Mouse (Mus musculus): ENCODE measurements around the gene Cct5. TPM values are rescaled to one million over a fixed set of nuclear protein-coding genes. Genes with fewer than 3 reads are reported as not detected.

Cct5 gene
- polyA plus RNA-seq, 1 experiment from 2014 or later: 211 TPM

DNA sequence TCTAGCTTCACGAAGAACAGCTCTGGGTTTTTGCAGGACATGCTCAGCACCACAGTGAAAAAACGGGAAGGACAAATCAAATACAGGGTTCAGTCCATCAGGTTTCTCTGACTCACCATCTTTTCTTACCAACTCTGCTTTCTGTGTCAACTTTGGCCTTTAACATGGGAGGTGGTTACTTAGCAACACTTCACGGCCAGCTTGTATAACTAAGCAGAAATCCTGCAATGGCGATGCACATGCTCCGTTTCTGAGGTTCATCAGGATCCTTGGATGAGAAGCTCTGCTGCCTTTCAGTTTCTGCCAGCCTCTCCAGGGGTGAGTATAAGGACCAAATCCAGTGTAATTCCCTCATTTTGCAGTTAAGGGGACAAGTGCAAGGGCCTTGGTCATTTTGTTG lies 36.4 kb downstream of the Cct5 start, which contains the start of gene Cmbl:
Gene Cmbl (plus strand): TSS at position 206 of the 400 bp plus-strand sequence.
- H3K27ac ChIP-seq (ENCODE audit: low read length): no peak within 1 kb of the TSS
- DNase-seq (ENCODE audit: low spot score): peak; percentile 27
- no peak for ATAC-seq
- no peaks in the 10 kb centered on the region for H3K27me3 ChIP-seq (replicated peaks; ENCODE audit: insufficient read depth, low read length)
- H3K36me3 ChIP-seq (ENCODE audit: insufficient read depth, low read length): no peaks in the 10 kb centered on the region
- no peak within 1 kb of the TSS for H3K9ac ChIP-seq (replicated peaks; ENCODE audit: low read depth)
- TF ChIP-seq EP300 (IDR thresholded peaks at IDR 0.05) (no peak), CTCF (IDR thresholded peaks at IDR 0.05) (no peak)
- WGBS: 45% methylated on average over 5 of the region's 5 CpGs
- H3K9me3 ChIP-seq (ENCODE audit: low read length): no peaks in the 10 kb centered on the region
- H3K4me3 ChIP-seq (ENCODE audit: low read depth, low read length): no peak within 1 kb of the TSS
- peaks cover 7% of the 10 kb centered on the region; the same call in 1 of the 2 replicates for H3K4me1 ChIP-seq (ENCODE audit: insufficient read depth, low read depth, low read length)
- H3K4me2 ChIP-seq (replicated peaks; ENCODE audit: low read depth, low read length): no peak within 1 kb of the TSS

DNA sequence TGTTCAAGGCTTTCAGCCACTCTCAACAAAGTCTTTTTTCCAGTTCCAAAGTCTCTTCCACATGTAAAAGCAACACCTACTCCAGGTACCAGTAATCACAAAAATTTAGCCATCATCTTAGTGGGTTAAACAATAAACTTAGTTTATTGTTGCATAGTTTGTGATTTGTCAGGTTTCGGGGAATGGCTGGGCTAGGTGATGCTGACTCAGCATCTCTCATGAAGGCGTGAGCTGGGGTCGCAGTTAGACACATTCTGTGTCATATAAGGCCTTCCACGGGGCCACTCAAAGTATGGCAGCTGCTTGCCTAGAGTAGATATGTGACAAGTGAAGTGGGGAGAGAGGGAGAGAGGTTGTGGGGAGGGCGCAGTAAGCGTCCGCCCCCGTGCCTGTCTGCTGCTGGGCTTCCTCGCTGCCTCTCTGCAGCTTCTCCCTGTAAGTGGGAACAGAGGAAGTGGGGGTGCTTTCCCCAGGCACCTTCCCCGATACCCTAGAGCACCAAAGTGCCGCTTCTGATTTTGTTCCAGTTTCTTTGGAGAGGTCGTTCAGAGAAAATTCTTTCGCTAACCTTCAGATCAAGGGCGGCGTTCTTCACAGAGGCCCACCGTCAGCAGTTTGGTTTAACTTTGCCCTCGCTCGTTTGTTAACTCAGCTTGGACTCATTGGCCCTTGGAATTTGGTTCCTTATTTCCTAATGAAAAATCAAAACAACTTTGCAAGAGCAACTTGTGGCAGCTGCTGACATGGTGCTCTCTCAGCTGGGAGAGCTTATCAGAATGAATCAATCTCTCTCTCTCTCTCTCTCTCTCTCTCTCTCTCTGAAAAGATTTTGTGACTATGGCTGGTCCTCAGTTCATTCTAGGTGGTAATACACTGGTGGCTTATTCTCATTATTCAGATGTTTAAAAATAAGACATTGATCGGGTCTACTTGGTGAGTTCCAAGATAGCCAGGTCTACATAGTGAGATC lies 37.7 kb downstream of the Cct5 start:
- no peak overlapping the region for H3K4me3 ChIP-seq (ENCODE audit: low read depth, low read length)
- 29% methylated on average over 19 of the region's 19 CpGs for WGBS
- H3K36me3 ChIP-seq (ENCODE audit: insufficient read depth, low read length): no peaks in the 10 kb centered on the region
- DNase-seq (ENCODE audit: low spot score) (peak; percentile 36), ATAC-seq (peak; percentile 34)
- H3K4me1 ChIP-seq (ENCODE audit: insufficient read depth, low read depth, low read length): peaks cover 3% of the 10 kb centered on the region; the same call in 1 of the 2 replicates
- H3K9me3 ChIP-seq (ENCODE audit: low read length): no peaks in the 10 kb centered on the region
- H3K27me3 ChIP-seq (replicated peaks; ENCODE audit: insufficient read depth, low read length): no peaks in the 10 kb centered on the region
- H3K4me2 ChIP-seq (replicated peaks; ENCODE audit: low read depth, low read length): peak overlapping the region; percentile 32
- no peak overlapping the region for H3K27ac ChIP-seq (ENCODE audit: low read length)
- TF ChIP-seq EP300 (IDR thresholded peaks at IDR 0.05) (no peak), CTCF (IDR thresholded peaks at IDR 0.05) (no peak)
- H3K9ac ChIP-seq (replicated peaks; ENCODE audit: low read depth): no peak overlapping the region

DNA sequence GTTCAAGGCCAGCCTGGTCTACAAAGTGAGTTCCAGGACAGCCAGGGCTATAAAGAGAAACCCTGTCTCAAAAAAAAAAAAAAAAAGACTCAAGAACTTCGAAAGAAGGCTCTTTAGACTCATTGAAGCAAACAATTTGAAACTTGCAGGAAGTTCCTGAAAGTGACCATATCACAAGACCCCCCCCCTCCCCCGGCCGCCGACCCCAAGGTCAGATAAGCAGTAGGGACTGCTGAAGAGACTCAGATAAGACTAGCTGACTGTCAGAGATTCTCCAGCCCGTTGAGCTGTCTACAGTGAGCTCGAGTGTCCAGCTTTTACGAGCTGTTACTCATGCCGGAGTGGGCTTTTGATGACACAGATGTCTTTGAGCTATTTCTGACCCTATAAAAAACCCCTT lies 38.8 kb downstream of the Cct5 start:
- no peak for ATAC-seq
- no peak overlapping the region for H3K4me3 ChIP-seq (ENCODE audit: low read depth, low read length)
- TF ChIP-seq CTCF (IDR thresholded peaks at IDR 0.05) (no peak), EP300 (IDR thresholded peaks at IDR 0.05) (no peak)
- H3K9me3 ChIP-seq (ENCODE audit: low read length): no peaks in the 10 kb centered on the region
- H3K9ac ChIP-seq (replicated peaks; ENCODE audit: low read depth): no peak overlapping the region
- no peak overlapping the region for H3K27ac ChIP-seq (ENCODE audit: low read length)
- no peaks in the 10 kb centered on the region for H3K36me3 ChIP-seq (ENCODE audit: insufficient read depth, low read length)
- 55% methylated on average over 8 of the region's 8 CpGs for WGBS
- no peaks in the 10 kb centered on the region for H3K4me1 ChIP-seq (ENCODE audit: insufficient read depth, low read depth, low read length)
- no peak for DNase-seq (ENCODE audit: low spot score)
- no peak overlapping the region for H3K4me2 ChIP-seq (replicated peaks; ENCODE audit: low read depth, low read length)
- H3K27me3 ChIP-seq (replicated peaks; ENCODE audit: insufficient read depth, low read length): no peaks in the 10 kb centered on the region

DNA sequence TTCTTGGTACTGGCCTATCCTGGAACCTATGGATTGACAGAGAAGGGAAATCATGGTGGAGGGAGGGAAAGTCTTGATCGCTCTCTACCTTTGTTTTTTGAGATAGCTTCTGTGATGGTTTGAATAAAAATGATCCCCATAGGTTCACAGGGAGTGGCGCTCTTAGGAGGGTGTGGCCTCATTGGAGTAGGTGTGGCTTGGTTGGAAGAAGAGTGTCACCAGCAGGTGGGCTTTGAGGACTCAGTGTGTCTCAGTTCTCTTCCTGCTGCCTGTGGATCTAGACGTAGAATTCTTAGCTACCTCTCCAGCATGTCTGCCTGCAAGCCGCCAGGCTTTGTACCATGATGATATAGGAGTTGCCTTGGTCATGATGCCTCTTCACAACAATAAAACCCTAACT lies 39.6 kb downstream of the Cct5 start:
- DNase-seq (ENCODE audit: low spot score): peak; percentile 3
- Histone ChIP-seq H3K4me1 (ENCODE audit: insufficient read depth, low read depth, low read length) (no peaks in the 10 kb centered on the region), H3K9ac (replicated peaks; ENCODE audit: low read depth) (no peak overlapping the region), H3K9me3 (ENCODE audit: low read length) (no peaks in the 10 kb centered on the region), H3K27ac (ENCODE audit: low read length) (no peak overlapping the region), H3K36me3 (ENCODE audit: insufficient read depth, low read length) (no peaks in the 10 kb centered on the region), H3K4me2 (replicated peaks; ENCODE audit: low read depth, low read length) (no peak overlapping the region), H3K4me3 (ENCODE audit: low read depth, low read length) (no peak overlapping the region), H3K27me3 (replicated peaks; ENCODE audit: insufficient read depth, low read length) (no peaks in the 10 kb centered on the region)
- WGBS: 96% methylated on average over 4 of the region's 4 CpGs
- TF ChIP-seq EP300 (IDR thresholded peaks at IDR 0.05) (no peak), CTCF (IDR thresholded peaks at IDR 0.05) (no peak)
- no peak for ATAC-seq

DNA sequence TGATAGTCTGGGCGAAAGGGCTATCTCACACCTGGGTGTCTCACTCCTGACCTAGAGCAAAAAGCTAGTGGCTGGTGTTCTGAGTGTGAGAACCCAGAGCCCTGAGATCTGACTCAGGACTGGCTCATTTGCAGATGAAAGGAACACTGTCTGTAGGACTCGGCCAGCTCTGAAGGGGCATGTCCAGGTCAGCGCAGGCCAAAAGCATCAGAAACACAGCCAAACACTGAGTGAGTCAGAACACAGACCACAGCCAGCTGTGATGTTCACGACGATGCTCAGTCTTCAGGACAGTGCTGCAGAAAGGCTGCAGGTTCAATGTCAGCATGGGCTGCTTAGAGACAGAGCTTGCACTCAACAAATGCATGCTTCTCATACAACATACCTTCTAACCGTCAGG lies 40.2 kb downstream of the Cct5 start:
- no peaks in the 10 kb centered on the region for H3K27me3 ChIP-seq (replicated peaks; ENCODE audit: insufficient read depth, low read length)
- ATAC-seq (no peak), DNase-seq (ENCODE audit: low spot score) (no peak)
- no peak overlapping the region for H3K27ac ChIP-seq (ENCODE audit: low read length)
- no peak for TF ChIP-seq CTCF (IDR thresholded peaks at IDR 0.05)
- no peak overlapping the region for H3K9ac ChIP-seq (replicated peaks; ENCODE audit: low read depth)
- no peaks in the 10 kb centered on the region for H3K36me3 ChIP-seq (ENCODE audit: insufficient read depth, low read length)
- WGBS: 81% methylated on average over 6 of the region's 6 CpGs
- no peaks in the 10 kb centered on the region for H3K9me3 ChIP-seq (ENCODE audit: low read length)
- no peaks in the 10 kb centered on the region for H3K4me1 ChIP-seq (ENCODE audit: insufficient read depth, low read depth, low read length)
- H3K4me2 ChIP-seq (replicated peaks; ENCODE audit: low read depth, low read length): no peak overlapping the region
- no peak overlapping the region for H3K4me3 ChIP-seq (ENCODE audit: low read depth, low read length)

DNA sequence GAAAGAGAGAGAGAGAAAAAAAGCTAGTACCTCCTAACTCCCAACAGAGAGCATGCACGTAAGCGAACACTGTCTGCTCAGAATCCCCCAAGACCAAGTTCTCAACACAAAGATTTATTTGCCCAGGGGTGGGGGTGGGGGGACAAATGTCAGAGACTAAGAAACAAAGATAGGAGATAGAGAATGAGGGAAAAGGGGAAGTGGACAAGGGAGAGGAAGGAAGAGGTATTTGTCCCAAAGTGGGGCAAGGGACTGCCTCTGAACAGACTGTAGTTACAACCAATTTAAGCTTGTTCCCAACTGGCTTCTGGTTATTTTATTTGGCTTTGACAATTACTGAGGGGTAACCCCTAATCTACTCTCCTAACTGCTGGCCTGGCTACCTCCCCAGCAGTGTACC lies 46.7 kb downstream of the Cct5 start:
- H3K36me3 ChIP-seq (ENCODE audit: insufficient read depth, low read length): no peaks in the 10 kb centered on the region

More for the DNA sequence above, 46.7 kb downstream of the Cct5 start:
- H3K9ac ChIP-seq (replicated peaks; ENCODE audit: low read depth): no peak overlapping the region
- TF ChIP-seq EP300 (IDR thresholded peaks at IDR 0.05): no peak
- TF ChIP-seq CTCF (IDR thresholded peaks at IDR 0.05): no peak
- no peak for DNase-seq (ENCODE audit: low spot score)
- H3K27me3 ChIP-seq (replicated peaks; ENCODE audit: insufficient read depth, low read length): no peaks in the 10 kb centered on the region
- H3K4me3 ChIP-seq (ENCODE audit: low read depth, low read length): no peak overlapping the region
- no peaks in the 10 kb centered on the region for H3K9me3 ChIP-seq (ENCODE audit: low read length)
- WGBS: 91% methylated on average over 2 of the region's 2 CpGs
- H3K27ac ChIP-seq (ENCODE audit: low read length): no peak overlapping the region
- no peak for ATAC-seq
- H3K4me2 ChIP-seq (replicated peaks; ENCODE audit: low read depth, low read length): no peak overlapping the region
- no peaks in the 10 kb centered on the region for H3K4me1 ChIP-seq (ENCODE audit: insufficient read depth, low read depth, low read length)
